Mouse (Mus musculus) layer of hippocampus, adult 18-20 months (tissue): ENCODE measurements around the gene Bicc1. TPM values are rescaled to one million over a fixed set of nuclear protein-coding genes. Genes with fewer than 3 reads are reported as not detected.
A peak's percentile ranks its signal among the peaks of the same experiment; 100 is the strongest.

Experiments used
- DNase-seq, 2 experiments: peaks; one replicate each; pipeline ENCODE4 v3.0.0; 2022; ENCODE audit warnings: low spot score in 2 of 2
- total RNA-seq, 2 experiments: library from RNA; stranded (reverse); gene quantifications; 2 replicates each; pipeline ENCODE4 v1.2.3; 2021

Bicc1 gene
- total RNA-seq, 2 experiments from 2014 or later = 3.6 to 4.1 TPM

DNA sequence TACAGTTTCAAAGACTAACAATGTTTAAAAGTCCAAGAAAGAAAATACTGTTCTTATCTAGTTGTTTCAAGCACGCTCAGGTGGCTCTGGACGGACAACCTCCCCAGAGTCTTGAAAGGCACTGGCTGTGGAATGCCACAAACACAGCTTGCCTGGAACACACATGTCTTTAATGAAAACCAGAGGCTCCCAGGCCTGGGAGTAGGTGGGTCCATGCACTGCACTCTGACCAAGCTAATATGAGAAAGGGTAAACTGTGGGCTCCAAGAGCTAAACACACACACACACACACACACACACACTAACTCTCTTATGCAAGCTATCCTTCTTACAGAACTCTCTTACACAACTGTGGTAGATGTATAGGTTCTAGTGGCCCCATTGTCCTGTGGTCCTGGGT lies 99.2 kb downstream of the Bicc1 start:
- DNase-seq = no peak

DNA sequence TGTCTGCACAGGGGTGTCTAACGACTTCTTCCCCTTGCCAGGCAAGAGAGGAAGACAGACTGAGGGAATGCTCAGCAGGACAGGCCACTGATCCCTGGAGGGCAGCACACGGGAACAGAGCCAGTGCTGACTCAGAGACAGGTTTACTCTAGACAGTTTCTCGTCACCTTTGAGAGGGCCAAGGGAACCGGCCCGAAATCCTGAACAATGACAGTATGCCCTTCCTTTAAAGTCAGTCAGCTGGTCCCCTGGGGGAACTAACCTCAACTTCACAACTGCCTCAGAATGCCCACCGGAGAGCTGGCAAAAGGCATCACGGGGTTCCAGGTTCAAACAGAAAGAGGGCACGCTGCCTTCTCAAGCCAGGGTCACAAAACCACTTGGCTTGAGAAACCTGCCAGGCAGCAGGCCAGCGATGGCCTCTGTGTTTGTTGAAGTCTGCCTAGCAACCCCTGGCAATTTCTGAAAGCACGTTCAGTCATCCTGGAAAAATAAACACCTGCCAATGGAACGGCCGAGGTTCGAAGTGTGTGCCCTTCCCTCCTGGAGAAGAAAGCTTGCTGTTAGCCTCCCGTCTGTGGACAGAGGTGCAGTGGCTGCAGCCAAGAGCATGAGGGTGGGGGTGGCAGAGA lies 100.8 kb downstream of the Bicc1 start:
- DNase-seq = no peak

DNA sequence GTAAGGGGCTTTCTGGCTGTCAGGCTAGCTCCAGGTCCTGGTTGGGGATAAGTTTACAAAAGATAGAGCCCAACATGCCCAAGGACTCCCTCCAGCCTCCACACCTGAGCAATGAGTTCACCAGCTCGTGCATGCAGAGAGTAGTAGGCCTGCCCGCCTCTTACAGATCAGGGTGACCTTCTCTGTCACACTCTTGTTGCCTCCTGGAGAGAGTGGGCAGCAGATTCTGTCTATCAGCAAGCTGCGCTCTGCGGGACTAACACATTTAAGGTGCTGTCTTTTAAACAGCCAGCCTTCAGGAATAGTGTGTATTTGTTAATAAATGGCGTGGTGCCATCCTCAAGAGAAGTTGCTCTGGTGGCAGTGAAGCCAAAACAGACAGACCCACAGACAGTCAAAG lies 101.4 kb downstream of the Bicc1 start:
- DNase-seq = no peak

GRCm38 (mm10) chr10:71052748-71053147 lies 106.8 kb downstream of the Bicc1 start:
- DNase-seq = no peak

GRCm38 (mm10) chr10:71052208-71052607 lies 107.3 kb downstream of the Bicc1 start:
- no peak for DNase-seq

DNA sequence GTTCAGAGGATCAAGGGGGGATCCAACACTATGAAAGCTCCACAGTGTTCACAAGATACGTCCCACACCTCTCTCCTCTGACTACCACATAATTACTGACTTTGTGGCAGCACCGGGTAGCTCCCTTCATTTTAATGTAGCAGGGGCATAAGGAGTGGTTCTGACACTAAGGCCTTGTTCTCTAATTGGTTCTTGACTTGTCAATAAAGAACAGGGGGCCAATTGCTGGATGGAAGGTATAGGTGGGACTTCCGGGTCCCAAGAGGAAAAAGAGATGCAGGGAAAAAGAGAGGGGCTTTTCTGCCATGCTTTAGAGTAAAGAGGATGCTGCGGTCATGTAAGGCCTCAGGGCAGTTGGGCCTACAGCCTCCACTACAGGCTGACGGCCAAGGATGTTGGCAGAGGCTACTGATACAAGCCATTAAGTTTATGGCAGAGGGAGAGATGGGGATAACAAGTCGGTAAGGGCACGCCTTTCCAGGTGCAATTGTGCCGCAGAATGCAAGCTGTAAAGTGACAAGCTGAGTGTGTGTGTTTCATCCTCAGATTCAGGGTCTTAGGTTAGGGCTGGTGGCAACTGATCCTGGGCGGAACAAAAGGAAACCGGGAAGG lies 108.7 kb downstream of the Bicc1 start:
- no peak for DNase-seq

GRCm38 (mm10) chr10:71049294-71049693 lies 110.2 kb downstream of the Bicc1 start:
- no peak for DNase-seq

- no peak for DNase-seq
These were observed 115.1 kb downstream of the Bicc1 start for GRCm38 (mm10) chr10:71044410-71044809.

DNA sequence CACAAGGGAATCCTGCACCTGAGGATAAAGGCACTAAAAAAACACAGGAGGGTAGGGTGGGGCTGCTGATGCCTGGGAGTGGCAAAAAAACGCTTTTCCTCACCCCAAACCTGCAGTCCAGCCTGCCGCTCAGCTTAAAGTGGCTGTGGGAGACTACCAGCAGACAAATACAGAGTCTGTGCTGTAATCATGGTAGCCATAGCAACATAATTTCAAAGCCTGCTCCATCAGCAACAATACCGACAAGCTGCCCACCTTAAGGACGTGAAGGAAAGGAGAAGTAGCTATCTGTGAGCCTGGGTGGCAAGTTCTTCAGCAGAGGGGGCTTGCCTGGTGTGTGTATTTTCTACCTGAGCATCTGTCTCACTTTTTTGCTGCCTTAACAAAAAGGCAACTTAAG lies 117.6 kb downstream of the Bicc1 start:
- DNase-seq = no peak

GRCm38 (mm10) chr10:71036484-71036883 lies 123.0 kb downstream of the Bicc1 start:
- no peak for DNase-seq

DNA sequence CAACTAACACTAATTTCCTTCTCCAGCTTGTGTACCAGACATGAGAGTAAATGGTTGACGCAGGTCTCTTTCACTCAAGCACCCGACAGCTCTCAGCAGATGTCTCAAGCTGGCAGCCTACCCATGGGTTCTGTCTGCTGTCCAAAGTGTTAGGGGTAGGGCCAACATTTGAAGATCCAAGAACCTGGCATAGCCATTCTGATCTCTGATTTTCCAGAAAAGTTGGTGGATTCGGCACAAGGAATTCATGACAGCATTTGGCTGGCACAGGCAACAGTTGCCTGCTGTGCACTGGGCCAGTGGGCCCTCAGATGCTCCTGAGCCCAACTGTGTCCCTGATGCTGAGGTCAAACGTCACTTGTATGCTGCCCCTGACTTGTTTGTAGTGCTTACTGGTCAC lies 130.5 kb downstream of the Bicc1 start:
- no peak for DNase-seq

- DNase-seq = peak; percentile 43 to 61
These were observed 131.2 kb downstream of the Bicc1 start for GRCm38 (mm10) chr10:71028066-71028844.

- DNase-seq = peak in 1 of 2 experiments; percentile 28
These were observed 134.2 kb downstream of the Bicc1 start for GRCm38 (mm10) chr10:71025131-71025894.

DNA sequence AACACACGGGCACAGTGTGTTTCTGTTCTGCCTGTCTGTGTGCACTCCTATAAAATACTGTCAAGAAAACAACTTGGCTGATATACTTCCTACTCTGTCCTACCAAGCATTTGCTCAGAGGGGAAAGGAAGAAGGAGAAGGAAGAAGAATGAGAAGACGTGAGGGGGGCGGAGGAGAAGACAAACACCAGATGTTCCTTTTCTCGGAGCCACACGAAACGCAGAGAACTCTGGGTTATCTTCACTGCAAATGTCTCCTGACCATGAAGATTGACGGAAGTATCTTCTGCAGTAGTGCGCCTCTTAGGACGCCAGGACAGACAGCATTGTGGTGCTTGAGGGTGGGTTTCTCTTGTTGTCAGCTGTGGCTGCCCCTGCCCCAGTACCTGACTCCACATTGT lies 134.8 kb downstream of the Bicc1 start:
- no peak for DNase-seq

DNA sequence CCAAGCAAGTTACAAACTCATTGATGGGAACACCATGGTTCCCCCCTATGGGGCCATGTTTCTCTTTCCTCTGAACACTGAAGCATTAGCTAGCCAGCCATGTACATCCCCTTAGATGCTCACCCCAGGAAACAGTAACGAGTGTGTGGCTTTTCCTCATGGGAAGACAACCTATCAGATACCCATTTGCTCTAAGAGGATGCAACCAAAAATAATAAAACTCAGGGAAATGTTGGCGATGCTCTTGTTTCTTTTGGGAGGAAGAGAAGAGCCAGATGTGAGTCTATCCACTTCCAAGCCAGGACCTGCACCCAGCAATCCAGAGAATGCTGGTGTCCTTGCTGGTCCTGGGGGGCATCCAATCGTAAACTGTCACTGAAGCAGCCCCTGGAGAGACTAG lies 136.0 kb downstream of the Bicc1 start:
- no peak for DNase-seq

GRCm38 (mm10) chr10:71020459-71020858 lies 139.0 kb downstream of the Bicc1 start:
- no peak for DNase-seq

DNA sequence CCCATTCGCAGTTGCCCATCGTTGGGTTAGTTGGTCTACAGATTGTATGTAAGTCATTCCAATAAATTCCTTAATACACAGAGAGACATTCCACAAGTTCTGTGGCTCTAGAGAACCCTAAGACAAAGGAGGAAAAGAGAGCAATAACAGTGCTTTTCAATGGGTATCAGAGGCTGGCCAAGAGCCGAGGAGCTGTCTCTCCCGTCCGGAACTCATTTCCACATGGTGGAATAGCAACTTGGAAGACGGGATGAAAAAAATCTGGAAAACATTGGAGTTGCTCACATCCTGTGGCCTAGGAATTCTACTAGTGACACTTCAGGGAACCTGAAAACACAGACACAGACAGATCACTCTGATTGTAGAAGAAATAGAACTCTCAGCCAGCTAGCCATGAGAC lies 139.7 kb downstream of the Bicc1 start:
- no peak for DNase-seq

DNA sequence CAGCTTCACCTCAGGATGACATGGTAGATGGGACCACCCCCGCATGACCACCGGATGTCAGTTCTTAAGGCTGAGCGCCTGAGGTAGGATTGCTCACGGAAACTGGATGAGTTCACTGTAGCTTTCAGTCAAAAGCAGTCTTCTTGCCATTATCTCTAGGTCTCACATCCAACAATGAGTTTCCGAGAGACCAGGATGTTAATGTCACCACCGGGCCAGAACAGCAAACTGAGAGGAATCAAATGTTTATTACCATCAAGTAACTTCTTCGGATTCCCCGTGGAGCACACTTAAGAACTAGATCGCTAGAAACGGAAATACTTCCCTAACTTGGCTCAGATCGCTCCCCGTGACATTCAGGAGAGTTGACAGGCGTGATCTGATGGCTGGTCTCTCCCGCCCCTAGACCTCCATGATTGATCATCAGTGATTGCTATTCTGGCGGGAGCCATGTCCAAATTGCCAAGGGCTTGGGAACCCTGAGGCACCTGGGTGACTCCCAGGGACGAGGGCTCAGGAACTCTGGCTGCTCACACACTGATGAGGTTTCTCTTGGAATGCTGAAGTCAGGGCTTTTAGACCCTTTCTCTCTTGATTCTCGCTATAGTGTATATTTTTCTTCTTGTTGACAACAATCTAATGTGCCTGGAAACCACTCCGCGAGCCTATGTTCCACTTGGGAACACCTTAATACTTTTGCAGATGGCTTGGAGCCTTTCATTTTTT lies 149.6 kb downstream of the Bicc1 start:
- no peak for DNase-seq

- DNase-seq = no peak
These were observed 150.8 kb downstream of the Bicc1 start for GRCm38 (mm10) chr10:71008721-71009120.

DNA sequence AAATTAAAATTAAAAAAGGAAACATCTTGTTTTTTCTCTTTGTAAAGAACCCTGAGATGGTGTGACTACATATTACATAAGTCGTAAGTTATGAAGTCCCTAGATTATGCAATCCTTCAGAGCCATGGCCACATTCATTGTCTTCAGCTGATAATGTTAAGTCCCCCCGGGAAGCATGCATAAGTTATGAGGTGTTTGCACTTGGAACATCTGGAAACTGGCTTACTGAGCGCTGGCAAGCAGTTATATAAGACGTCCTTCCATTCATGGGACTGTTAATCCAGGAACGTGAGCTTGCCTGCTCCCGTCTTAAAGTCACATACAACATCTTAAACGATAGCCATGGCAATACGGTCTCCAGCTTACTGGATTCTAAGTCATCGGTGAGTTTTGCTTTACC lies 151.5 kb downstream of the Bicc1 start:
- DNase-seq = no peak

DNA sequence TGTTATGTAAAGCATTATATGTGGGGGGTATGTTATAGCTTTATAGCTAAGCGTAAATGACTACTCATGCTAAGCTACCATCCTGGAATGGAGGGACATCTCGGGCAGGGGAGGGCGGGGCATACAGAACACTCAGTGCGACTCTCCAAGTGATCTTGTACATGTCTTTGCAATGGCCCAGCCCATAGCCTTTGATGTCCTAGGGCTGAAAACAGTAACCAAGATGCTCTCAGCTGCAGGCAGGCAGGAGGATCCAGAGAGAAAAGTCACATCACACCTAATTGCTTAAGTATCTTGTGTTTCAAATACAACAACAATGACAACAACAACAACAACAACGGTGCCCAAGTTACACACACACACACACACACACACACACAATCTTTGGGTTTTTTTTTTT lies 152.0 kb downstream of the Bicc1 start:
- DNase-seq = no peak
